Mouse (Mus musculus) heart, embryonic 15.5 days (tissue): ENCODE results near the gene Gpr87. TPM values are rescaled to one million over a fixed set of nuclear protein-coding genes. Genes with fewer than 3 reads are reported as not detected.

Experiments used
- ATAC-seq: fragments of 200-750 bp; cut with Nextera tagmentation; replicated peaks from 2 replicates; pipeline ENCODE4 v1.8.0; 2017; ENCODE audit warnings: low read depth, moderate TSS enrichment; ENCODE audit not compliant: insufficient number of reproducible peaks, insufficient read depth, low FRiP score
- H3K27ac ChIP-seq: fragments of 300-500 bp; sonication (generic); 2 replicates; pipeline ENCODE4 v1.5.1; 2015; ENCODE audit warnings: mild to moderate bottlenecking, inconsistent platforms
- H3K27me3 ChIP-seq: fragments of 300-500 bp; sonication (generic); 2 replicates; pipeline ENCODE4 v1.6.1; 2015; ENCODE audit warnings: inconsistent platforms
- H3K36me3 ChIP-seq: fragments of 300-500 bp; sonication (generic); 2 replicates; pipeline ENCODE4 v1.6.1; 2015; ENCODE audit warnings: mild to moderate bottlenecking, inconsistent platforms
- H3K4me1 ChIP-seq: fragments of 300-500 bp; sonication (generic); replicated peaks from 2 replicates; pipeline ENCODE4 v1.6.1; 2015; ENCODE audit warnings: inconsistent platforms
- H3K4me2 ChIP-seq: fragments of 300-500 bp; sonication (generic); 2 replicates; pipeline ENCODE4 v1.6.1; 2015; ENCODE audit warnings: inconsistent platforms, mild to moderate bottlenecking, moderate library complexity
- H3K4me3 ChIP-seq: fragments of 300-500 bp; sonication (generic); 2 replicates; pipeline ENCODE4 v1.5.1; 2015; ENCODE audit warnings: mild to moderate bottlenecking, inconsistent platforms
- H3K9ac ChIP-seq: fragments of 300-500 bp; sonication (generic); 2 replicates; pipeline ENCODE4 v1.6.1; 2015; ENCODE audit warnings: mild to moderate bottlenecking, inconsistent platforms
- H3K9me3 ChIP-seq: fragments of 300-500 bp; sonication (generic); replicated peaks from 2 replicates; pipeline ENCODE4 v1.6.1; 2016; ENCODE audit warnings: inconsistent platforms
- WGBS: fragments of 180-500 bp; shearing (Covaris S2); methylation state at CpG from one replicate; pipeline ENCODE4 v1.1.7; 2015; ENCODE audit warnings: mixed read lengths; 5-methylcytosine and 5-hydroxymethylcytosine counted together
- polyA plus RNA-seq: library from polyadenylated mRNA; unstranded; fragments of >200 nt; fragmentation: Nextera tagmentation; extraction: Ambion mirVana; gene quantifications from 2 replicates; pipeline ENCODE4 v1.2.1, GENCODE M21; 2015

Gpr87 gene
- polyA plus RNA-seq, 1 experiment from 2014 or later = 0.14 TPM

DNA sequence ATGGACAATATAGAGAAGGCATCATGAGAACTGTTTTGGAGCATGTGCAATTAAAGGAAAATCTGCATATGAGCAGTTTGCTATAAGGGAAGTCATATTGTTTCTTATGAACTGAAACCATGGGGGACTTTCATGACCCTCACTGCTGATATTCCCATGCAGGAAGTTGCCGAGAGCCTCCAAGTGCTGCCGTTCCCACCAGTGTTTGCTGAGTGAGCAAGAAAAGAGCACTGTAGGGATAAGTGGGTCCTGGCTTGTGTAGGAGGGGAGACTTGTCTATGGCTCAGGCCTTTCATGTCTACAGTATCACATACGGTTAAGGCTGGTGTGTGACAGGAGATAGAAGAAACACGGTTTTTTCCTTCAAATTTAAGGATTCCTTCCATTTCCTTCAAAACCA, 9.2 kb downstream of the Gpr87 start:
- no peak overlapping the region for H3K4me3 ChIP-seq
- H3K9me3 ChIP-seq = no peaks in the 10 kb centered on the region
- H3K9ac ChIP-seq = no peak overlapping the region
- ATAC-seq = no peak
- WGBS = 56% methylated on average over 4 of the region's 4 CpGs
- H3K27ac ChIP-seq = no peak overlapping the region
- H3K4me1 ChIP-seq = no peaks in the 10 kb centered on the region
- H3K36me3 ChIP-seq = no peaks in the 10 kb centered on the region
- no peak overlapping the region for H3K4me2 ChIP-seq
- no peaks in the 10 kb centered on the region for H3K27me3 ChIP-seq

GRCm38 (mm10) chr3:59182129-59182528, 12.8 kb downstream of the Gpr87 start:
- no peaks in the 10 kb centered on the region for H3K36me3 ChIP-seq
- H3K9me3 ChIP-seq = no peaks in the 10 kb centered on the region
- H3K4me2 ChIP-seq = no peak overlapping the region
- H3K4me1 ChIP-seq = peaks cover 5% of the 10 kb centered on the region; the same call in 1 of the 2 replicates
- no peak for ATAC-seq
- no peak overlapping the region for H3K4me3 ChIP-seq
- no peak overlapping the region for H3K9ac ChIP-seq
- no peaks in the 10 kb centered on the region for H3K27me3 ChIP-seq
- no peak overlapping the region for H3K27ac ChIP-seq

DNA sequence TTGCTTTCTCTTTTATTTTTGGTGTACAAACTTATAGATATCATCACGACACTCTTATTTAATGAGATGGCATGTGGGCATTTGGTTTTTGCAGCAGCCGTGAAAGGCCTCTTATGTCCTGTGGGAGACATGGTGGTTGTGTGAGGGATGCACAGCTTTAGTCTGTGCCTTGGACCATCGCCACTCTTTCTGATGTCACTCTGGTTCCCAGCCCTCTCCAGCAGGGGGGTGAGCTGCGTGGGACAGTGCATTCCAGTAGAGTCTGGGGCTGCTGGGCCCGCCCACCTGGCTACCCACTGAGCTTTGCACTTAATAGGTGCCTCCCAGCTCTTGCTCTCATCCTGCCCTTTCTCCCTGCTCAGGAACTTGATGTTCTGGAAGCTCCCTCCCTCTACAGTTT, 13.8 kb downstream of the Gpr87 start:
- Histone ChIP-seq H3K9ac (no peak overlapping the region), H3K27me3 (no peaks in the 10 kb centered on the region), H3K9me3 (no peaks in the 10 kb centered on the region), H3K4me3 (no peak overlapping the region), H3K27ac (no peak overlapping the region), H3K4me2 (no peak overlapping the region), H3K36me3 (no peaks in the 10 kb centered on the region), H3K4me1 (peaks cover 5% of the 10 kb centered on the region; the same call in 1 of the 2 replicates)
- no peak for ATAC-seq
- 58% methylated on average over 5 of the region's 5 CpGs for WGBS

DNA sequence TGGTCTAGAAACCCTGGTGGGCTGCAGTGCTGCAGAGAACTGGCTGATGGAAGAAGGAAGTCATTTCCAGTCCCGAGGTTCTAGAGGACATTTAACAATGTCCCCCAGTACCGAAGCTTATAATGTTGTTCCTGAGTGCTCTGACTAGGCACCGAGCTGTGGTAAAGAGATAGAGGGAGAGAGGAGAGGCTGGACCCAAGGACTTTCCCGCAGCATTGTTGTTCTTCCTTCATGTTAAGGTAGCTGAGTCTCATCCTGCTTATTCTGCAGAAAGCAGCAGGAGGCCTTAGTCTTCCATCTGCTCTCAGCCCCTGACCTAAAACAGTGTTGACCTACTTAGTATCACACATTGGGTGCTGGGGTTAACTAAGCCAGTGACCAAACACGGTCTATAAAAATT, 18.0 kb downstream of the Gpr87 start:
- WGBS = 65% methylated on average over 5 of the region's 5 CpGs
- peaks cover 5% of the 10 kb centered on the region; the same call in 1 of the 2 replicates for H3K4me1 ChIP-seq
- no peak for ATAC-seq
- H3K4me3 ChIP-seq = no peak overlapping the region
- H3K27ac ChIP-seq = no peak overlapping the region
- H3K9me3 ChIP-seq = no peaks in the 10 kb centered on the region
- H3K9ac ChIP-seq = no peak overlapping the region
- H3K4me2 ChIP-seq = no peak overlapping the region
- no peaks in the 10 kb centered on the region for H3K27me3 ChIP-seq
- no peaks in the 10 kb centered on the region for H3K36me3 ChIP-seq

DNA sequence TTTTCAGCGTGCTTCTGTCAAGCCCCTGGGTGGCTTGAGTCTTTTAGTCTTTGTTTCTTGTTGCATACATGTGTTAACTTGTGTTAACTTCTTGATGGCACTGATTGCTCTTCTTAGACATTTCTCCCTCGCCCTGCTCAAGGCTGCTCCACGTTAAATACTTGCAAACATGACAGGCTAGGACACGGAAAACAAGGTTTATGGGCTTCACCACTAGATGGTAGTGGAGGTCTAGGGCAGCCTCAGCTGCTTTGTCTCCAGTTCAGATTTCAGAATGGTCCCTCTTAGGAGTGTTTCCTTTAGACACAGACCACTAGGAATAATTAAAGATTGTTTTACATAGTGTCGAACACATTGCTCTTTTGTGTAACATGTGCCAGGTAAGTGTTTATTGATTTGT, 19.7 kb downstream of the Gpr87 start:
- Histone ChIP-seq H3K9ac (no peak overlapping the region), H3K27ac (no peak overlapping the region), H3K27me3 (no peaks in the 10 kb centered on the region), H3K36me3 (no peaks in the 10 kb centered on the region), H3K4me2 (no peak overlapping the region), H3K4me3 (no peak overlapping the region), H3K9me3 (no peaks in the 10 kb centered on the region), H3K4me1 (peaks cover 7% of the 10 kb centered on the region; the same call in 1 of the 2 replicates)
- ATAC-seq = 0 out of 2 replicates have a peak, but pooled peaks have one; percentile 43
- 29% methylated on average over 5 of the region's 5 CpGs for WGBS

DNA sequence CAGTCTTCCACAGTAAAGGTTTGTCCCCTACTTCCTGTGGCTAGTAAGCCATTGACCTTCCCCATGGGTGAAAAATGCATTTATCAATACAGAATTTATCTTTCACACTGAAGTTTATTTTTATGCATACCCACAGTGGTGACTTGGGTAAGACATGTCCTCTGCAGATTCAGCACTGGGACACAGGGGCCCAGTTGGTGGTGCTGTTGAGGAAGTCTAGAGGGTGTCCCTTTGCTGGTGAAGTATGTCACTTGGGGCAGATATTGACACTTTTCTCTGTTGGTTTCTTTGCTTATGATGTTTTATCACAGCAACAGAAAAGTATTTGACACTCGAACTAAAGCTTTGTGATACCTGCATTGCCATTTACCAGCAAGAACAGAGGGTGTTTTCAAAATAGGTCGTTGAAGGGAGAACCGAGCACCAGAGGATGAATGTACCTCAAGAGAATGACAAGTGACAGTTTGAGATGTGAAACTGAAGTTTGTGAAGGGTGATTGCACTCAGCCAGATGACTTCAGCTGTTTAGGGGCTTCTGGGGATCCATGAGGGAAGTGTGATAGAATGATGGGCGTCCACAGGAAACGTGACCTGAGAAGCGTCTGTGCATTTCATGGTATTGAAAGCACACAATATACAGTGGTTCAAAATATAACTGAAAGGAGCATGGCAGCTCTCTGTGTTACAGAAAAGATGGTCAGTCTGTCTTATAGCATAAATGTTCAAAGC, 20.3 kb downstream of the Gpr87 start:
- peaks cover 9% of the 10 kb centered on the region; the same call in 1 of the 2 replicates for H3K4me1 ChIP-seq
- no peak for ATAC-seq
- H3K36me3 ChIP-seq = no peaks in the 10 kb centered on the region
- no peak overlapping the region for H3K4me3 ChIP-seq
- 70% methylated on average over 6 of the region's 6 CpGs for WGBS
- H3K9ac ChIP-seq = no peak overlapping the region
- no peak overlapping the region for H3K27ac ChIP-seq
- no peak overlapping the region for H3K4me2 ChIP-seq
- no peaks in the 10 kb centered on the region for H3K27me3 ChIP-seq
- H3K9me3 ChIP-seq = no peaks in the 10 kb centered on the region

DNA sequence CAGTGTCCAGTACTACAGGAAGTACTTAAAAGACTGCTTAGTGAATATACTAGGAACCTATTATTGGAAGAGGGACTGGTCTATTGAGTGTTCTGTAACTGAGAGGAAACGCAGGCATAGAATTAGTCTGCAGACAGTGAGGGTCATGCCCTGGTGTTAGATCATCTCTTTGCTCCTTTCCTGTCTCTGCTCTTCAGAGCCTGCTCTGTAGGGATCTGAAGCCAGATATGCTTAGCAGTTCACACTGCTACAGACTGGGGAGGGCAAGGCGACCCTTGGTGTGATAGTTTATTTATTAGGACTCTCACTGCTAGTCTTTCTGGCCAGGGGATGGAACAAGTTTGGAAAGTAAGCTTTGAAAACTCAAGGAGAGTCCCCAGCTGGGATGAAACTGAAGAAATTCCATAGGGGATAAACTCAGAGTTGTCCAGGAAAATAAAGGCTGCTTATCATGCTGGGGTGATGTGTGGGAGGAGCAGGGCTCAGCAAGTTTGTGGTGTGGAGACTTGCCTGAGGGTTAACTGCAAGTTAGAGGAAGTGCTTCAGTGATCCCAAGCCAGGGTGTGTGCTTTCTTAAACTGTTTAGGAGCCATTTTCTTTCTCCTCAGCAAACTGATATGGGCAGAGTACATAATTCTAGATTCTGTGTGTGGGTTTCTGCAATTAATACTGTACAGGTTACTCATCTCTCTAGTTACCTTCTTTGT, 24.8 kb downstream of the Gpr87 start:
- Histone ChIP-seq H3K36me3 (no peaks in the 10 kb centered on the region), H3K4me3 (no peak overlapping the region), H3K9me3 (no peaks in the 10 kb centered on the region), H3K4me1 (0 out of 2 replicates have a peak, but pooled peaks cover 7% of the 10 kb centered on the region), H3K27me3 (no peaks in the 10 kb centered on the region), H3K9ac (no peak overlapping the region), H3K27ac (peak overlapping the region; percentile 0; the same call in 1 of the 2 replicates), H3K4me2 (no peak overlapping the region)
- WGBS = 30% methylated on average over 2 of the region's 2 CpGs
- ATAC-seq = 0 out of 2 replicates have a peak, but pooled peaks have one; percentile 50

DNA sequence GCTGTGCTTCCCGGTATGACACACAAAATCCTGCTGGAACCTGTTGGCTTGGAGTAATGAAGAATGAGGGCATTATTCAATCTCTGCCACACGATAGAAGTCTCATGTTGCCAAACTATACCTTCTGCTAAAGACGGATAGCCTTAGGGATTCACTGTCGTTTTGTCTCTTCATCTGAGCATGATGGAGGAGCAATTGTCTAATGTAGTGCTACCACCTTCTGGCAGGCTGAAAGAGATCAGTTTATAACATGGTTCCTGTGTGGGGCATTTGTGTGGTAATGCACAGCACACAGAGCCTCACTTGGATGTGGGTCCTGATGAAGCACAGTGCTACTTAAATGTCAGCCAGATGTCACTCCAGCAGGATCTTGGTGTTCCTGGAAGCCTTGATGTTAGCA, 25.7 kb downstream of the Gpr87 start:
- H3K4me3 ChIP-seq = no peak overlapping the region
- H3K27ac ChIP-seq = no peak overlapping the region
- ATAC-seq = no peak
- H3K9me3 ChIP-seq = no peaks in the 10 kb centered on the region
- H3K4me2 ChIP-seq = no peak overlapping the region
- no peaks in the 10 kb centered on the region for H3K36me3 ChIP-seq
- 79% methylated on average over 4 of the region's 4 CpGs for WGBS
- H3K4me1 ChIP-seq = 0 out of 2 replicates have a peak, but pooled peaks cover 7% of the 10 kb centered on the region
- H3K9ac ChIP-seq = no peak overlapping the region
- H3K27me3 ChIP-seq = no peaks in the 10 kb centered on the region

GRCm38 (mm10) chr3:59168476-59168875, 26.4 kb downstream of the Gpr87 start:
- no peak overlapping the region for H3K4me3 ChIP-seq
- no peaks in the 10 kb centered on the region for H3K9me3 ChIP-seq
- H3K36me3 ChIP-seq = no peaks in the 10 kb centered on the region
- no peak overlapping the region for H3K27ac ChIP-seq
- H3K9ac ChIP-seq = no peak overlapping the region
- no peak overlapping the region for H3K4me2 ChIP-seq
- no peaks in the 10 kb centered on the region for H3K27me3 ChIP-seq
- WGBS = 85% methylated on average over 6 of the region's 6 CpGs
- ATAC-seq = no peak
- 0 out of 2 replicates have a peak, but pooled peaks cover 7% of the 10 kb centered on the region for H3K4me1 ChIP-seq

DNA sequence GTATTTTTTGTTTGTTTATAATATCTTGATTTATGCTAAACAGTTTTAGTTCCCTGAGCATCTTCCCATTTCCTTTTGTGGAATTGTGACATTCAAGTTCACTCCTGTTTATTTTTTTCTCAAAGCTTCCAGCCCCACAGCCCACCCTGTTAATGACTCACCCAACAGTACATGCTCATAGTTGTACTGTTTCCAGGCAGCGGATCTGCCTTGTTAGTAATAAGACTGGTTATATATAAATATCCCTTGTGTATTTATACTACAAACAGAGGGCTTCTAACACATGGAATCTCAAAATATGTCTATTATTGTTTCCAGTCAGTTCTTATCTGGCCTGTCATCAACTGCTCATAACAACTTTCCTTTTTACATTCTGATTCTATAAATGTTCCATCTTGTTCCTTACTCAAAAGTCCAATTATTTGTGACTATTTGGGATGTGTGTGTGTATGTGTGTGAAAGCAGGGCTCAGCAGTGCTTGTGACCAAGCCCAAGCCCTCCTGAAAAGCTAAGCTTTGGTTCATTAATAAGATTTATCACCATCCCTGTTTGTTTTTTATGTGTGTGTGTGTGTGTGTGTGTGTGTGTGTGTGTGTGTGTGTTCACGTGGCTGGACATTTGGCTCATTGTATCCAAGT, 27.4 kb downstream of the Gpr87 start:
- H3K9ac ChIP-seq = no peak overlapping the region
- no peak overlapping the region for H3K4me2 ChIP-seq
- H3K4me1 ChIP-seq = 0 out of 2 replicates have a peak, but pooled peaks cover 7% of the 10 kb centered on the region
- no peak overlapping the region for H3K4me3 ChIP-seq
- no peaks in the 10 kb centered on the region for H3K36me3 ChIP-seq
- no peak for ATAC-seq
- no peaks in the 10 kb centered on the region for H3K9me3 ChIP-seq
- H3K27me3 ChIP-seq = no peaks in the 10 kb centered on the region
- 68% methylated on average over 2 of the region's 2 CpGs for WGBS
- 0 out of 2 replicates have a peak overlapping the region, but pooled peaks have one; percentile 31 for H3K27ac ChIP-seq

- 85% methylated on average over 1 of the region's 1 CpGs for WGBS
- H3K9ac ChIP-seq = no peak overlapping the region
- no peaks in the 10 kb centered on the region for H3K4me1 ChIP-seq
- no peaks in the 10 kb centered on the region for H3K27me3 ChIP-seq
- no peak overlapping the region for H3K27ac ChIP-seq
- H3K4me3 ChIP-seq = no peak overlapping the region
- H3K9me3 ChIP-seq = no peaks in the 10 kb centered on the region
- H3K36me3 ChIP-seq = no peaks in the 10 kb centered on the region
- ATAC-seq = no peak
- no peak overlapping the region for H3K4me2 ChIP-seq
These were observed 34.4 kb downstream of the Gpr87 start for GRCm38 (mm10) chr3:59160465-59160864.
